Mouse (Mus musculus) limb, embryonic 15.5 days (tissue): ENCODE results near the gene Prpf19. TPM values are rescaled to one million over a fixed set of nuclear protein-coding genes. Genes with fewer than 3 reads are reported as not detected.

Experiments
- ATAC-seq: fragments of 200-750 bp; cut with Nextera tagmentation; 2 replicates; pipeline ENCODE4 v1.8.0; 2017; ENCODE audit warnings: low read depth, moderate TSS enrichment; ENCODE audit not compliant: insufficient number of reproducible peaks, low FRiP score, low TSS enrichment
- H3K27ac ChIP-seq: fragments of 300-500 bp; sonication (generic); 2 replicates; pipeline ENCODE4 v1.5.1; 2015; ENCODE audit warnings: moderate library complexity, mild to moderate bottlenecking, inconsistent platforms
- H3K27me3 ChIP-seq: fragments of 300-500 bp; sonication (generic); 2 replicates; pipeline ENCODE4 v1.6.1; 2015; ENCODE audit warnings: inconsistent platforms
- H3K36me3 ChIP-seq: fragments of 300-500 bp; sonication (generic); 2 replicates; pipeline ENCODE4 v1.6.1; 2015; ENCODE audit warnings: inconsistent platforms
- H3K4me1 ChIP-seq: fragments of 300-500 bp; sonication (generic); 2 replicates; pipeline ENCODE4 v1.6.1; 2015; ENCODE audit warnings: inconsistent platforms
- H3K4me2 ChIP-seq: fragments of 300-500 bp; sonication (generic); 2 replicates; pipeline ENCODE4 v1.6.1; 2015; ENCODE audit warnings: mild to moderate bottlenecking, inconsistent platforms
- H3K4me3 ChIP-seq: fragments of 300-500 bp; sonication (generic); 2 replicates; pipeline ENCODE4 v1.5.1; 2015; ENCODE audit warnings: mild to moderate bottlenecking, inconsistent platforms
- H3K9ac ChIP-seq: fragments of 300-500 bp; sonication (generic); 2 replicates; pipeline ENCODE4 v1.6.1; 2015; ENCODE audit warnings: inconsistent platforms
- H3K9me3 ChIP-seq: fragments of 300-500 bp; sonication (generic); 2 replicates; pipeline ENCODE4 v1.6.1; 2016; ENCODE audit warnings: inconsistent platforms
- WGBS: fragments of 180-500 bp; shearing (Covaris S2); methylation state at CpG from one replicate; pipeline ENCODE4 v1.1.7; 2015; 5-methylcytosine and 5-hydroxymethylcytosine counted together
- polyA plus RNA-seq: library from polyadenylated mRNA; unstranded; fragments of >200 nt; fragmentation: Nextera tagmentation; extraction: Ambion mirVana; gene quantifications from 2 replicates; pipeline ENCODE4 v1.2.1, GENCODE M21; 2015

The Prpf19 gene
- polyA plus RNA-seq, 1 experiment from 2014 or later: 40.6 TPM

- Histone ChIP-seq H3K4me3 (no peak overlapping the region), H3K9me3 (no peaks in the 10 kb centered on the region), H3K4me1 (peaks cover 13% of the 10 kb centered on the region), H3K27me3 (no peaks in the 10 kb centered on the region), H3K4me2 (no peak overlapping the region), H3K36me3 (peaks cover 45% of the 10 kb centered on the region), H3K27ac (no peak overlapping the region), H3K9ac (no peak overlapping the region)
- WGBS: 86% methylated on average over 8 of the region's 8 CpGs
- ATAC-seq: no peak
Observed at GRCm38 (mm10) chr19:10897491-10897890, 2.5 kb downstream of the Prpf19 start.

GRCm38 (mm10) chr19:10900315-10900714 lies 5.3 kb downstream of the Prpf19 start:
- Histone ChIP-seq H3K4me2 (no peak overlapping the region), H3K36me3 (peaks cover 72% of the 10 kb centered on the region), H3K9ac (no peak overlapping the region), H3K27me3 (no peaks in the 10 kb centered on the region), H3K27ac (0 out of 2 replicates have a peak overlapping the region, but pooled peaks have one; percentile 13), H3K9me3 (no peaks in the 10 kb centered on the region), H3K4me3 (no peak overlapping the region), H3K4me1 (peaks cover 15% of the 10 kb centered on the region)
- ATAC-seq: no peak
- WGBS: 75% methylated on average over 6 of the region's 6 CpGs

GRCm38 (mm10) chr19:10901046-10901445 lies 6.0 kb downstream of the Prpf19 start:
- Histone ChIP-seq H3K4me1 (peaks cover 15% of the 10 kb centered on the region), H3K4me3 (no peak overlapping the region), H3K4me2 (no peak overlapping the region), H3K27ac (no peak overlapping the region), H3K36me3 (peaks cover 79% of the 10 kb centered on the region), H3K9me3 (no peaks in the 10 kb centered on the region), H3K27me3 (no peaks in the 10 kb centered on the region), H3K9ac (no peak overlapping the region)
- ATAC-seq: no peak
- WGBS: 92% methylated on average over 5 of the region's 5 CpGs

GRCm38 (mm10) chr19:10904512-10904911 lies 9.5 kb downstream of the Prpf19 start:
- Histone ChIP-seq H3K27me3 (no peaks in the 10 kb centered on the region), H3K4me2 (no peak overlapping the region), H3K9me3 (no peaks in the 10 kb centered on the region), H3K4me3 (no peak overlapping the region), H3K27ac (0 out of 2 replicates have a peak overlapping the region, but pooled peaks have one; percentile 4), H3K9ac (no peak overlapping the region), H3K4me1 (peaks cover 17% of the 10 kb centered on the region), H3K36me3 (peaks cover 73% of the 10 kb centered on the region)
- ATAC-seq: no peak
- 87% methylated on average over 5 of the region's 5 CpGs for WGBS

- H3K9ac ChIP-seq: no peak overlapping the region
- peak; percentile 69 for ATAC-seq
- no peak overlapping the region for H3K4me2 ChIP-seq
Observed at GRCm38 (mm10) chr19:10904927-10905727, 10.1 kb downstream of the Prpf19 start.

GRCm38 (mm10) chr19:10905728-10906000 lies 10.6 kb downstream of the Prpf19 start:
- Histone ChIP-seq H3K4me2 (no peak overlapping the region), H3K4me1 (peaks cover 19% of the 10 kb centered on the region), H3K27me3 (no peaks in the 10 kb centered on the region), H3K9ac (no peak overlapping the region), H3K9me3 (no peaks in the 10 kb centered on the region), H3K36me3 (peaks cover 62% of the 10 kb centered on the region), H3K4me3 (no peak overlapping the region), H3K27ac (peak overlapping the region; percentile 61)
- 79% methylated on average over 5 of the region's 5 CpGs for WGBS
- ATAC-seq: no peak

More at GRCm38 (mm10) chr19:10904927-10905727, 10.1 kb downstream of the Prpf19 start:
- Histone ChIP-seq H3K4me3 (no peak overlapping the region), H3K27ac (peak overlapping the region; percentile 61), H3K27me3 (no peaks in the 10 kb centered on the region), H3K36me3 (peaks cover 67% of the 10 kb centered on the region), H3K9me3 (no peaks in the 10 kb centered on the region), H3K4me1 (peaks cover 19% of the 10 kb centered on the region)
- WGBS: 45% methylated on average over 7 of the region's 7 CpGs

GRCm38 (mm10) chr19:10907891-10908290 lies 12.9 kb downstream of the Prpf19 start:
- Histone ChIP-seq H3K4me2 (no peak overlapping the region), H3K27me3 (no peaks in the 10 kb centered on the region), H3K27ac (peak overlapping the region; percentile 86; the same call in 1 of the 2 replicates), H3K4me1 (peaks cover 19% of the 10 kb centered on the region), H3K36me3 (peaks cover 40% of the 10 kb centered on the region), H3K9ac (no peak overlapping the region), H3K4me3 (no peak overlapping the region), H3K9me3 (no peaks in the 10 kb centered on the region)
- no peak for ATAC-seq
- WGBS: 61% methylated on average over 3 of the region's 3 CpGs

GRCm38 (mm10) chr19:10909087-10909721 lies 14.2 kb downstream of the Prpf19 start:
- Histone ChIP-seq H3K9ac (0 out of 2 replicates have a peak overlapping the region, but pooled peaks have one; percentile 17), H3K4me2 (no peak overlapping the region), H3K4me1 (peaks cover 21% of the 10 kb centered on the region), H3K9me3 (no peaks in the 10 kb centered on the region), H3K27ac (peak overlapping the region; percentile 86), H3K27me3 (no peaks in the 10 kb centered on the region), H3K4me3 (no peak overlapping the region), H3K36me3 (peaks cover 26% of the 10 kb centered on the region)
- peak; percentile 56 for ATAC-seq
- 38% methylated on average over 6 of the region's 6 CpGs for WGBS

GRCm38 (mm10) chr19:10914291-10914690 lies 19.3 kb downstream of the Prpf19 start:
- H3K4me3 ChIP-seq: no peak overlapping the region
- H3K4me2 ChIP-seq: no peak overlapping the region
- no peak for ATAC-seq
- WGBS: 56% methylated on average over 7 of the region's 7 CpGs
- H3K27ac ChIP-seq: no peak overlapping the region
- no peaks in the 10 kb centered on the region for H3K9me3 ChIP-seq
- no peaks in the 10 kb centered on the region for H3K36me3 ChIP-seq
- H3K27me3 ChIP-seq: no peaks in the 10 kb centered on the region
- peaks cover 8% of the 10 kb centered on the region; the same call in 1 of the 2 replicates for H3K4me1 ChIP-seq
- no peak overlapping the region for H3K9ac ChIP-seq

- no peak for ATAC-seq
- H3K27me3 ChIP-seq: no peaks in the 10 kb centered on the region
- 0 out of 2 replicates have a peak, but pooled peaks cover 4% of the 10 kb centered on the region for H3K4me1 ChIP-seq
- no peak overlapping the region for H3K9ac ChIP-seq
- WGBS: 76% methylated on average over 2 of the region's 2 CpGs
- no peak overlapping the region for H3K4me3 ChIP-seq
- no peak overlapping the region for H3K4me2 ChIP-seq
- no peak overlapping the region for H3K27ac ChIP-seq
- no peaks in the 10 kb centered on the region for H3K36me3 ChIP-seq
- H3K9me3 ChIP-seq: no peaks in the 10 kb centered on the region
Observed at GRCm38 (mm10) chr19:10914870-10915269, 19.8 kb downstream of the Prpf19 start.

GRCm38 (mm10) chr19:10916506-10916905 lies 21.5 kb downstream of the Prpf19 start:
- Histone ChIP-seq H3K27ac (no peak overlapping the region), H3K4me1 (0 out of 2 replicates have a peak, but pooled peaks cover 4% of the 10 kb centered on the region)
- whole genome bisulfite sequencing: 59% methylated on average over 5 of the region's 5 CpGs

GRCm38 (mm10) chr19:10918321-10918991 lies 23.4 kb downstream of the Prpf19 start:
- H3K4me1 ChIP-seq: 0 out of 2 replicates have a peak, but pooled peaks cover 4% of the 10 kb centered on the region
- 89% methylated on average over 10 of the region's 10 CpGs for WGBS
- H3K4me3 ChIP-seq: no peak overlapping the region
- H3K9me3 ChIP-seq: no peaks in the 10 kb centered on the region
- ATAC-seq: no peak
- no peaks in the 10 kb centered on the region for H3K27me3 ChIP-seq
- no peaks in the 10 kb centered on the region for H3K36me3 ChIP-seq
- H3K9ac ChIP-seq: no peak overlapping the region
- H3K4me2 ChIP-seq: no peak overlapping the region
- no peak overlapping the region for H3K27ac ChIP-seq

More at GRCm38 (mm10) chr19:10916506-10916905, 21.5 kb downstream of the Prpf19 start:
- no peak overlapping the region for H3K4me3 ChIP-seq
- ATAC-seq: no peak
- H3K36me3 ChIP-seq: no peaks in the 10 kb centered on the region
- no peak overlapping the region for H3K9ac ChIP-seq
- H3K9me3 ChIP-seq: no peaks in the 10 kb centered on the region
- no peak overlapping the region for H3K4me2 ChIP-seq
- H3K27me3 ChIP-seq: no peaks in the 10 kb centered on the region
